Mouse (Mus musculus): ENCODE data around the gene Nos1.

The Nos1 gene

DNA sequence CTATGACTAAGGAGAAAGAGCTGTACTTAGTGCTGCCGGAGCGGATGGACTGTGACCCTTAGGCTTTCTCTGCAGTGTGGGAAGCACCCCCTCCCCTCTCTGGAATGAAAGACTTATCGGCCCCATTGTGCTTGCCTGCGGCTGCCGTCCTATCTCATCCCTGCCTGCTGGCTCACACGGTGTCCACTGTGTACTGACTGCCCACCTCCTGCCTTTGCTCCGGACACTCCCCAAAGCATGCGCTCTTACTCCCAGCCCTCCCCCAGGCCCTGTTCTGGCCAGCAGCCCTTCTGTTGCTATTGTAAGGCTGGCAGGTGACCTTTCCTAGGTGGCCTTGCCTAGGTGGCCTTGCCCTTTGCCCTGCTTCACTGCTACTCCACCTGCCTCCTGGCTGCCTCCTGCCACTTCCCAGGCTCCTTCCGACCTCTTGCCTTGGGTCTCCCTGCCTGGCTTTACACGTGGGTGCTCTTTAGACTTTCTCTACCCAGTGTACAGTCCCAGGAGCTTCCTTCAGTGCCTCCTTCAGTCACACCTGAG is 216.7 kb downstream of the Nos1 start:
- no peak for DNase-seq (ENCODE audit: low spot score)

DNA sequence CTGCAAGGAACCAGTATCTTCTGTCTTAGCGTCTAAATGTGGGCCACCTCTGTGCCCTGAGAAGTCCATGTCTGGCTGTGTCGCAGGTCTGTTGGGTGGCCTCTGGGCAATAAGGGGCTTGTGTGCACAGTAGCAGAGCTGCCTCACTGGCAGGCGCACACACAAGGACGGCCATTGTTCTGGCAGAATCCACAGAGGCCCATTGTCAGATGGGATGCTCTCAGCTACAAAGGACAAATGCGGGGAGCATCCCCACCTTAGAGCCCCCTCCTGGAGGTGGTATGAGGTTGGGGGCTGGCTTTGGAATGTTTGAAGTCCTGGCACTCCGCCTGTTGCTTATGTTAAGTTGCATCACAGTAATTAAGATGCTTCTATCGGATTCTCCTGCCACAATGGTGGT is 218.2 kb downstream of the Nos1 start:
- DNase-seq (ENCODE audit: low spot score) = no peak

DNA sequence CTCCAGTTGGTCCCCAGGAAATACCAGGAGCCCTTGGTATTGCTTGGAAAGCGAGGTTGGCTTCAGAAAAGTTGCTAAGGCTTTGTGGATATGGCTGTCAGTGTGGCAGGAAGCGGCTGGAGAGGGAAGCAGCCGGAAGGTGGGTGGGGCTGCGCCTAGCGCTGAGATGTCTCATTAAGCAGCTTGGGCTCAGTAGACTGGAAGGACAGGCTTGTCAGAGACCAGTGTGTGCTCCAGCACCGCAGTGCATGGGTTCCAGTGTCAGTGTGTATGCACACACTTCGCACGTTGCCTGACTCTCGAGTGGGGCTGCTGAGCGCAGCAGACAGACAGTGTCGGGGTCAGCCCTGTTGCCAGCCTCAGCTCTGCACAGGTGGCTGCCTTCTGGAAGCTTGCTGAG is 218.8 kb downstream of the Nos1 start:
- DNase-seq (ENCODE audit: low spot score) = no peak

DNA sequence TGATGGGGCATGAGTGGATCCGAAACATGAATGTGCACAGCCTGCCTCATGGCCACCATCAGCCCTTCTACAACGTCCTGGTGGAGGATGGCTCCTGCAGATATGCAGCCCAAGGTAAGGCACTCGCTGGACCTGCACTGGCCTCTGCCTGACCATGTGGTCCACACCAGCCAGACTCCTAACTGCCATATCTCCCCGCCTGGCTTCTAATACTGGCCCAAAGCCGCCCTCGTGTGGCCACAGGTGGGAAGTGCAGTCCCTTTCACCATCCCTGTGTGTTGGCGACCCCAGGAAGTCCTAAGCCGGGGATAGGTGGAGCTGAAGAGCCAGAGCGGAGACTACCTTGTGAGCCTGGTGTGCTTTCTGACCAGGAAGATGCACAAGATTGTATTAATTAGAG is 221.2 kb downstream of the Nos1 start:
- DNase-seq (ENCODE audit: low spot score) = peak; percentile 87

DNA sequence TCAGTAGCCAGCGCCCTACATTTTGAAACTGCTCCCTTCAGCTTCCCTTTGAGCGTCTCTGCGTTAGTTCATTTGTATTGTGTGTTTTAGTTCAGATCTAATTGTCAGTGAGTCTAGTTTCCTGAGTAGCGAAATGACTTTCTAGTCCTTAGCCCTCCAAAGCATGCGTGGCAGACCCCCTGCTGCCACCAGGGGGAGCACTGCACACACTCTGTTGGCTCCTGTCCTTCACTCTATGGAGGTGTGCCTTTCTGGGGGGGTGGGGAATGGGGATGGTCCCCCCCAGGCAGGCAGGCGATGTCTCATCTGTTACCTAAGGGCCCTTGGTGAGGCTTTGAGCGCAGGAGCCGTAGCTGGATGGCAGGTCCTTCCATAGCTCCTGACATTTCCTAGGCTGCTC is 223.8 kb downstream of the Nos1 start:
- peak; percentile 80 for DNase-seq (ENCODE audit: low spot score)

DNA sequence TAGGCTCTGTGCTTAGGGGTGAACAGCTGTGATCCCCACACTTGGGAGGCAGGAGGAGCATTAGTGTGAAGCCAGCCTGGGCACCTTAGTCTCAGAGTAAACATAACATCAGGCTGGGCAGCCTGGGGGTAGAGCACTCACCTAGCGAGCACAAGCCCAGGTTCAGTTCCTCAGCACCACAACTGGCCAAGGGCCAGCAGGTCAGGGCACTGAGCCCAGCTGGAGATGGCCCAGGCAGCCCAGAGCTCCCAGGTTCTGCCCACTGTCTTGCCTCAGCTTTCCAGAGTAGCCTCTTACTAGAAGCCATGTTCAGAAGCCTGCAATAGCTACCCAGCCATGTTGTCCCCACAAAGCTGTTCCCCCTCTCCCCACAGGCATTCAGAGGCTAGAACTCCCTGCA is 224.9 kb downstream of the Nos1 start:
- peak; percentile 32 for DNase-seq (ENCODE audit: low spot score)

DNA sequence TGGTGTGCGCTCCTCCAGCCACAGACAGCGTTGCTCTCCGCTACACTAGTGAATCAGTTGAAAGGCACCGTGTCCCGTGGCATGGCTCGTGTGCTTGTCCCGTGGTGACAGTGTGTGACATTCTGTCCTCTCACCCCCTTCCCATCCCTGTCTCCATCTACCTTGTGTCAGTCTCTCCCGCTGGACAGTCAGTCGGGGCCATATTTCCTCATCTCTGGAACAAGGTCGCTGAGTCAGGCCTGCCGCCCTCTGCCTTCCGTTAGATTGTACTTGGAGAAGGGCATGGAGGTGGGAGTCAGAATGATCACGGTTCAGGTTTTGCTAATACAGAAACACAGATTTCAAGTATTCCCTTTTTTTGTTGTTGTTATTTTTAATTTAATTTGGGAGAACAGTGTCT is 227.5 kb downstream of the Nos1 start:
- no peak for DNase-seq (ENCODE audit: low spot score)

Data from MN1 (cell line).